Mouse (Mus musculus): ENCODE results near the gene Faf1.

GRCm38 (mm10) chr4:109930935-109931334 lies 254.5 kb downstream of the Faf1 start:
- TF ChIP-seq POLR2A (IDR thresholded peaks at IDR 0.05; ENCODE audit: low read depth, low read length): no peak
- TF ChIP-seq CTCF (conservative IDR thresholded peaks at IDR 0.05 in 1 of 2, IDR thresholded peaks at IDR 0.05 in 1 of 2; ENCODE audit: low read depth in 2 of 2, low read length in 2 of 2): no peak
- no peak for TF ChIP-seq EP300 (IDR thresholded peaks at IDR 0.05; ENCODE audit: low read length)
- no peak for TF ChIP-seq E2F4 (IDR thresholded peaks at IDR 0.05; ENCODE audit: insufficient replicate concordance, low read depth, low read length)
- no peak for TF ChIP-seq ZMIZ1 (IDR thresholded peaks at IDR 0.05; ENCODE audit: low read depth, low read length)
- TF ChIP-seq USF2 (conservative IDR thresholded peaks at IDR 0.05; ENCODE audit: low read depth, low read length): no peak
- no peak for TF ChIP-seq JUN (IDR thresholded peaks at IDR 0.05; ENCODE audit: insufficient read depth, low read depth, low read length)
- no peak for TF ChIP-seq MAX (IDR thresholded peaks at IDR 0.05; ENCODE audit: low read length)
- TF ChIP-seq POLR2AphosphoS2 (IDR thresholded peaks at IDR 0.05; ENCODE audit: low read depth, low read length): no peak
- TF ChIP-seq PAX5 (IDR thresholded peaks at IDR 0.05; ENCODE audit: low read length): no peak
- TF ChIP-seq ZC3H11A (IDR thresholded peaks at IDR 0.05; ENCODE audit: low read depth, low read length): no peak
- no peak for TF ChIP-seq TBP (conservative IDR thresholded peaks at IDR 0.05; ENCODE audit: low read depth, low read length)
